Mouse (Mus musculus) kidney, adult 2 months (tissue): ENCODE data around the gene Adam17.

Source experiments
- CTCF ChIP-seq: fragments of 200-500 bp; conservative IDR thresholded peaks from 2 replicates; pipeline ENCODE4 v1.5.1; 2011; ENCODE audit warnings: low read depth, mild to moderate bottlenecking, control low read depth, low read length, moderate library complexity, mixed read lengths; ENCODE audit not compliant: insufficient read depth, insufficient read length
- POLR2A ChIP-seq: fragments of 200-500 bp; IDR thresholded peaks from one replicate; pipeline ENCODE4 v1.6.1; 2011; ENCODE audit warnings: low read depth, low read length, control low read depth

DNA sequence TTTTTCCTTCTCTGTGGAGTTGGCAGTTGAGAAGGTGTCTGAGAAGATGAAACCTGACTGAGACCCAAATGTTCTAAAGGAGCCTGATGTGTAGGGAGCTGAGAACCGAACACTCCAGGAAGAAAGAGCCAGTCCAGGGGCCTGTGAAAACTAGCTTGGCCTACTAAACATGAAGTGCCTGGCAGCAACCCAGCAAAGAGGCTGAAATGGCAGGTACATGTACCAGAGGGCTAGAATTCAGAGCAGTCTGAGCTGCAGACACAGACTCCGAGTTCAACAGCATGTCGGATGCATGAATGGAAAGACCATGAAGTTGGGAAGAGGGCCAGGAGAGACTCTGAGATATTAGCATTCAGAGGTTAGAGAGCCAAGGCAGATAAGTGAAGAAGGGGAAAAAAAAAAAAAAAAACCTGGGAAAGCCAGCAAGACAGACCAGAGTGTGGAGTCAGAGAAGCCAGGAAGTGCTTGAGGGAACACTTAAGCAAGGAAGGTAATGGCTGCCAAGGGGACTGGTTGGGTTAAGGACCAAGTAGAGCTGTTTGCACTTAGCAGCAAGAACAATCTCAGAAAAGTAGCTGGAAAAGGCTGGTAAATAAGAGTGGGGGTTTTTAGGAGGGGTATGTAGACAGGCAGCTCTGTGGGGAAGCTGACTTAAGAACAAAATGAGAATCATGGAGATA is 84.6 kb downstream of the Adam17 start:
- no peak for TF ChIP-seq CTCF
- TF ChIP-seq POLR2A = no peak
